Mouse (Mus musculus): ENCODE measurements at regions not wholly inside any gene's neighbourhood (a gene's known extent, or its start where the extent isn't known, plus 50 kb on each side); places are given as distances from the start of the nearest gene placed in this dataset.

- no peaks in the 10 kb centered on the region for H3K4me1 ChIP-seq (ENCODE audit: control insufficient read depth, insufficient read depth, low read length)
- H3K27ac ChIP-seq (ENCODE audit: insufficient read depth, low read depth, low read length): no peak overlapping the region
- TF ChIP-seq CTCF (IDR thresholded peaks at IDR 0.05; ENCODE audit: low read depth, low read length) (no peak), POLR2A (IDR thresholded peaks at IDR 0.05; ENCODE audit: borderline replicate concordance, low read depth, low read length) (no peak)
- no peak overlapping the region for H3K4me3 ChIP-seq (ENCODE audit: insufficient read depth, low read length)
Observed at GRCm38 (mm10) chr7:121214181-121214580, 132.7 kb downstream of the Otoa start.

- TF ChIP-seq CTCF (IDR thresholded peaks at IDR 0.05; ENCODE audit: low read depth, low read length) (no peak), POLR2A (IDR thresholded peaks at IDR 0.05; ENCODE audit: borderline replicate concordance, low read depth, low read length) (no peak)
- Histone ChIP-seq H3K4me1 (ENCODE audit: control insufficient read depth, insufficient read depth, low read length) (no peaks in the 10 kb centered on the region), H3K27ac (ENCODE audit: insufficient read depth, low read depth, low read length) (no peak overlapping the region), H3K4me3 (ENCODE audit: insufficient read depth, low read length) (no peak overlapping the region)
Observed at GRCm38 (mm10) chr7:121215032-121215431, 133.6 kb downstream of the Otoa start.

- TF ChIP-seq CTCF (IDR thresholded peaks at IDR 0.05; ENCODE audit: low read depth, low read length) (no peak), POLR2A (IDR thresholded peaks at IDR 0.05; ENCODE audit: borderline replicate concordance, low read depth, low read length) (no peak)
- Histone ChIP-seq H3K4me3 (ENCODE audit: insufficient read depth, low read length) (no peak overlapping the region), H3K4me1 (ENCODE audit: control insufficient read depth, insufficient read depth, low read length) (no peaks in the 10 kb centered on the region), H3K27ac (ENCODE audit: insufficient read depth, low read depth, low read length) (no peak overlapping the region)
Observed at GRCm38 (mm10) chr7:121215735-121216134, 134.3 kb downstream of the Otoa start.

GRCm38 (mm10) chr7:121218031-121218430 is 136.6 kb downstream of the Otoa start:
- no peak overlapping the region for H3K4me3 ChIP-seq (ENCODE audit: insufficient read depth, low read length)
- H3K27ac ChIP-seq (ENCODE audit: insufficient read depth, low read depth, low read length): no peak overlapping the region
- no peaks in the 10 kb centered on the region for H3K4me1 ChIP-seq (ENCODE audit: control insufficient read depth, insufficient read depth, low read length)
- no peak for TF ChIP-seq POLR2A (IDR thresholded peaks at IDR 0.05; ENCODE audit: borderline replicate concordance, low read depth, low read length)
- no peak for TF ChIP-seq CTCF (IDR thresholded peaks at IDR 0.05; ENCODE audit: low read depth, low read length)

GRCm38 (mm10) chr7:121221158-121221557 is 139.7 kb downstream of the Otoa start:
- Histone ChIP-seq H3K4me1 (ENCODE audit: control insufficient read depth, insufficient read depth, low read length) (no peaks in the 10 kb centered on the region), H3K27ac (ENCODE audit: insufficient read depth, low read depth, low read length) (no peak overlapping the region), H3K4me3 (ENCODE audit: insufficient read depth, low read length) (no peak overlapping the region)
- TF ChIP-seq CTCF (IDR thresholded peaks at IDR 0.05; ENCODE audit: low read depth, low read length): no peak
- no peak for TF ChIP-seq POLR2A (IDR thresholded peaks at IDR 0.05; ENCODE audit: borderline replicate concordance, low read depth, low read length)

- Histone ChIP-seq H3K4me3 (ENCODE audit: insufficient read depth, low read length) (no peak overlapping the region), H3K4me1 (ENCODE audit: control insufficient read depth, insufficient read depth, low read length) (no peaks in the 10 kb centered on the region), H3K27ac (ENCODE audit: insufficient read depth, low read depth, low read length) (no peak overlapping the region)
- TF ChIP-seq CTCF (IDR thresholded peaks at IDR 0.05; ENCODE audit: low read depth, low read length) (no peak), POLR2A (IDR thresholded peaks at IDR 0.05; ENCODE audit: borderline replicate concordance, low read depth, low read length) (no peak)
Observed at GRCm38 (mm10) chr7:121231881-121232280, 150.4 kb downstream of the Otoa start.

GRCm38 (mm10) chr7:121234831-121235230 is 153.4 kb downstream of the Otoa start:
- Histone ChIP-seq H3K4me3 (ENCODE audit: insufficient read depth, low read length) (no peak overlapping the region), H3K27ac (ENCODE audit: insufficient read depth, low read depth, low read length) (no peak overlapping the region), H3K4me1 (ENCODE audit: control insufficient read depth, insufficient read depth, low read length) (no peaks in the 10 kb centered on the region)
- TF ChIP-seq POLR2A (IDR thresholded peaks at IDR 0.05; ENCODE audit: borderline replicate concordance, low read depth, low read length) (no peak), CTCF (IDR thresholded peaks at IDR 0.05; ENCODE audit: low read depth, low read length) (no peak)

GRCm38 (mm10) chr7:121239731-121240130 is 151.9 kb upstream of the Hs3st2 start:
- Histone ChIP-seq H3K4me1 (ENCODE audit: control insufficient read depth, insufficient read depth, low read length) (no peaks in the 10 kb centered on the region), H3K4me3 (ENCODE audit: insufficient read depth, low read length) (no peak overlapping the region), H3K27ac (ENCODE audit: insufficient read depth, low read depth, low read length) (no peak overlapping the region)
- no peak for TF ChIP-seq CTCF (IDR thresholded peaks at IDR 0.05; ENCODE audit: low read depth, low read length)
- TF ChIP-seq POLR2A (IDR thresholded peaks at IDR 0.05; ENCODE audit: borderline replicate concordance, low read depth, low read length): no peak

- H3K4me1 ChIP-seq (ENCODE audit: control insufficient read depth, insufficient read depth, low read length): no peaks in the 10 kb centered on the region
Observed at GRCm38 (mm10) chr7:121247845-121248244, 143.8 kb upstream of the Hs3st2 start.

GRCm38 (mm10) chr7:121257466-121257865 is 134.2 kb upstream of the Hs3st2 start:
- no peaks in the 10 kb centered on the region for H3K4me1 ChIP-seq (ENCODE audit: control insufficient read depth, insufficient read depth, low read length)
- TF ChIP-seq POLR2A (IDR thresholded peaks at IDR 0.05; ENCODE audit: borderline replicate concordance, low read depth, low read length) (no peak), CTCF (IDR thresholded peaks at IDR 0.05; ENCODE audit: low read depth, low read length) (no peak)

More at GRCm38 (mm10) chr7:121247845-121248244, 143.8 kb upstream of the Hs3st2 start:
- Histone ChIP-seq H3K4me3 (ENCODE audit: insufficient read depth, low read length) (no peak overlapping the region), H3K27ac (ENCODE audit: insufficient read depth, low read depth, low read length) (no peak overlapping the region)
- TF ChIP-seq CTCF (IDR thresholded peaks at IDR 0.05; ENCODE audit: low read depth, low read length) (no peak), POLR2A (IDR thresholded peaks at IDR 0.05; ENCODE audit: borderline replicate concordance, low read depth, low read length) (no peak)

More at GRCm38 (mm10) chr7:121257466-121257865, 134.2 kb upstream of the Hs3st2 start:
- Histone ChIP-seq H3K4me3 (ENCODE audit: insufficient read depth, low read length) (no peak overlapping the region), H3K27ac (ENCODE audit: insufficient read depth, low read depth, low read length) (no peak overlapping the region)
